Mouse (Mus musculus) intestine, postnatal 0 days (tissue): Measurements from ENCODE around the gene Atp8b3. TPM values are rescaled to one million over a fixed set of nuclear protein-coding genes. Genes with fewer than 3 reads are reported as not detected.

Experiments
- ATAC-seq: fragments of 200-750 bp; cut with Nextera tagmentation; 2 replicates; pipeline ENCODE4 v1.8.0; 2017; ENCODE audit warnings: mild to moderate bottlenecking, moderate TSS enrichment, moderate library complexity
- H3K27ac ChIP-seq: fragments of 300-500 bp; sonication (generic); 2 replicates; pipeline ENCODE4 v1.5.1; 2014; ENCODE audit warnings: mild to moderate bottlenecking, low read depth, low read length, moderate library complexity
- H3K27me3 ChIP-seq: fragments of 300-500 bp; sonication (generic); replicated peaks from 2 replicates; pipeline ENCODE4 v1.6.1; 2014; ENCODE audit warnings: low read length, mixed read lengths; ENCODE audit not compliant: control insufficient read depth, insufficient read depth
- H3K36me3 ChIP-seq: fragments of 300-500 bp; sonication (generic); 2 replicates; pipeline ENCODE4 v1.6.1; 2014; ENCODE audit warnings: mild to moderate bottlenecking, moderate library complexity; ENCODE audit not compliant: control insufficient read depth, insufficient read depth
- H3K4me1 ChIP-seq: fragments of 300-500 bp; sonication (generic); replicated peaks from 2 replicates; pipeline ENCODE4 v1.6.1; 2014; ENCODE audit warnings: antibody characterized with exemption, low read length, mixed read lengths; ENCODE audit not compliant: control insufficient read depth, insufficient read depth
- H3K4me2 ChIP-seq: fragments of 300-500 bp; sonication (generic); replicated peaks from 2 replicates; pipeline ENCODE4 v1.6.1; 2014; ENCODE audit warnings: low read depth, mild to moderate bottlenecking, moderate library complexity
- H3K4me3 ChIP-seq: fragments of 300-500 bp; sonication (generic); 2 replicates; pipeline ENCODE4 v1.5.1; 2014; ENCODE audit warnings: low read depth, low read length
- H3K9ac ChIP-seq: fragments of 300-500 bp; sonication (generic); 2 replicates; pipeline ENCODE4 v1.6.1; 2014; ENCODE audit warnings: mild to moderate bottlenecking, low read depth, low read length
- H3K9me3 ChIP-seq: fragments of 300-500 bp; sonication (generic); 2 replicates; pipeline ENCODE4 v1.6.1; 2016; ENCODE audit warnings: mixed run types; ENCODE audit not compliant: control insufficient read depth
- CTCF ChIP-seq: sonication (generic); IDR thresholded peaks from 2 replicates; pipeline ENCODE4 v1.5.1; 2016; ENCODE audit warnings: low read depth, mild to moderate bottlenecking, control low read depth, antibody characterized with exemption, moderate library complexity
- WGBS: fragments of 180-500 bp; shearing (Covaris S2); extraction: QIAGEN DNeasy Blood & Tissue Kit; methylation state at CpG from one replicate; pipeline ENCODE4 v1.1.7; 2014; 5-methylcytosine and 5-hydroxymethylcytosine counted together
- polyA plus RNA-seq: library from polyadenylated mRNA; unstranded; fragments of >200 nt; fragmentation: Nextera tagmentation; extraction: Ambion mirVana; gene quantifications from 2 replicates; pipeline ENCODE4 v1.2.1, GENCODE M21; 2015

Atp8b3 gene
- polyA plus RNA-seq, 1 experiment from 2014 or later: 0.03 TPM

DNA sequence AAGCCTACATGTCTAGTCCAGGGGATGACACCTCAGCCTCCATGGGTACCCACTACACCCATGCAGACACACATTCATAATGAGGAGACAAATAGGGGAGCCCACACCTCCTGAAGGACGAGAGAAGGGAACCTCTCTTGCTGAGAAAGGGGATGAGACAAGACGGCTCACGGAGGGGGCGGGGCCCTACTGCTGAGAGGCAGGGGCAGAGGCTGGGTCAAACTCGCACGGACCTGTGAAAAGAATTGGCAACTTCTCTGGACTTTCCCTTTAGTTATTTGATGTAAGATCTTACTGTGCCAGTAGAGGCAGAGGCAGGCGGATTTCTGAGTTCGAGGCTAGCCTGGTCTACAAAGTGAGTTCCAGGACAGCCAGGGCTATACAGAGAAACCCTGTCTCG, 13.4 kb upstream of the Atp8b3 start:
- WGBS: 59% methylated on average over 9 of the region's 9 CpGs
- Histone ChIP-seq H3K4me1 (no peaks in the 10 kb centered on the region), H3K27ac (no peak overlapping the region), H3K9me3 (no peaks in the 10 kb centered on the region), H3K4me2 (no peak overlapping the region), H3K36me3 (peaks cover 34% of the 10 kb centered on the region), H3K4me3 (no peak overlapping the region), H3K9ac (no peak overlapping the region), H3K27me3 (no peaks in the 10 kb centered on the region)
- ATAC-seq: no peak
- TF ChIP-seq CTCF: no peak

DNA sequence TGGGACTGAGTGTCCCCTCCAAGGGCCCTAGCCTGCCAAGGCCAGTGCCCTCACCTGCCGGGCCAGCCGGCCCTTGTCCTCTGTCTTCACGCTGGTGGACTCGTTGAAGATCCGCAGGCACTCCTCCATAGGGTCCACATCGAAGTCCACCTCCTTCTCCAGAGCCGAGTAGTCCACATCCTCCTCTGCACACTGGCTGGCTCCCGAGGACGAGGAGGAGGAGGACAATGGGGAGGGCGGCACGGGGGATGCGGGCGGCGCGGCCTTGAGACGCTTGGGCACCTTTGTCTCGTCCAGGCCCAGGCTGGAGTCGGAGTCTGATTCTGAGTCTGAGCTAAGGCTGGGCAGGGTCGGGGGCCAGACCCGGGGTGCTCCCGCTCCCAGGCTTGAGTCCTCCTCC, 10.4 kb upstream of the Atp8b3 start:
- Histone ChIP-seq H3K4me1 (no peaks in the 10 kb centered on the region), H3K4me3 (no peak overlapping the region), H3K4me2 (no peak overlapping the region), H3K9me3 (no peaks in the 10 kb centered on the region), H3K36me3 (peaks cover 65% of the 10 kb centered on the region), H3K9ac (no peak overlapping the region), H3K27ac (no peak overlapping the region), H3K27me3 (no peaks in the 10 kb centered on the region)
- TF ChIP-seq CTCF: no peak
- ATAC-seq: no peak
- WGBS: 91% methylated on average over 21 of the region's 21 CpGs

DNA sequence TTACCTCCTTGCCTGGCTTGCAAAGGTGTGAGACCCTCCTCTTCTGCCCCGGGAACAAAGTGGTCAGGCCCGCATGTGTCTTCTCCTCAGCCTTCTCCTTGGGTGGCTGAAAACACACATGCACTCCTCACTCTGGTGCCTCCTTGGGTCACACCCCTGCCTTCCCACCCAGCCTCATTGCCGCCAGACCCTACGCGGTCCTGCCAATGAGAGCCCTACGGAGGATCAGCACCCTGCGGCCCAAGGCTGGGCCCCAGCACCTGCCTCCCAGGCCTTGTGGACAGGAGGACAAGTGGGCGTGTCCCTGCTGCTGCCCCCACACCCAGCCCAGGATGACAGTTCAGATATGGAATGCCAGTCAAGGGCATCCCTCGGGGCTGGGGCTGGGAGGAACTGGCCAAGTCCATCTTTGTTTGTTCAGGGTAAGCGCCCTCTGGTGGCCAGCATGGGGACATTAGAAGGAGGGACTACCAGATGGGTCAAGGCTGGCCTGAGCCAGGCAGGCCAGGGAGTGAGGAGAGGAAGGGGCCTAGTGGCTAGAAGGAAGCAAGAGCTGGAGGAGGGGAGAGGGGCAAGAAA, 9.6 kb upstream of the Atp8b3 start:
- 66% methylated on average over 10 of the region's 10 CpGs for WGBS
- peak; percentile 23; the same call in 1 of the 2 replicates for ATAC-seq

DNA sequence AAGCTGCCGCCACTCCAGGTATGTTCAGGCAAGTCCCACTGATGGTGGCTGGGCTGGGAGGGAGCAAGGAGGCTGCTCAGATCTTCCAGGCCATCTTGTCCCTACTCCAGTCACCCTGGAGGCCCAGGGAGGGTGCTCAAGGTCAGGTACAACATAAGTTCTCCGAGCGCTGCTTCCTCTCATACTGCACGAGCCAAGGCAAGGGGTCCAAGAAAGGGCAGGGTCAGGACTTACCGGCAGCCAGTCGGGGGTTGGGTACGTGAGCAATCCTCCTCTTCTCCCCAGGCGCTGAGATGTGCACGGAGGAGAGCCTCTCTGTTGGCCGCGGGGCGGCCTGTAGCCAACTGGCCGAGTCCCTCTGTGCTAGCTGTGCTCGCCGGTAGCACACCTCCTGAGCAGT, 8.6 kb upstream of the Atp8b3 start:
- H3K9me3 ChIP-seq: no peaks in the 10 kb centered on the region
- 90% methylated on average over 15 of the region's 15 CpGs for WGBS

More for the DNA sequence above, 9.6 kb upstream of the Atp8b3 start:
- peak; percentile 87 for TF ChIP-seq CTCF
- Histone ChIP-seq H3K4me1 (no peaks in the 10 kb centered on the region), H3K4me3 (no peak overlapping the region), H3K27ac (no peak overlapping the region), H3K9me3 (no peaks in the 10 kb centered on the region), H3K9ac (no peak overlapping the region), H3K4me2 (no peak overlapping the region), H3K27me3 (no peaks in the 10 kb centered on the region), H3K36me3 (peaks cover 72% of the 10 kb centered on the region)

DNA sequence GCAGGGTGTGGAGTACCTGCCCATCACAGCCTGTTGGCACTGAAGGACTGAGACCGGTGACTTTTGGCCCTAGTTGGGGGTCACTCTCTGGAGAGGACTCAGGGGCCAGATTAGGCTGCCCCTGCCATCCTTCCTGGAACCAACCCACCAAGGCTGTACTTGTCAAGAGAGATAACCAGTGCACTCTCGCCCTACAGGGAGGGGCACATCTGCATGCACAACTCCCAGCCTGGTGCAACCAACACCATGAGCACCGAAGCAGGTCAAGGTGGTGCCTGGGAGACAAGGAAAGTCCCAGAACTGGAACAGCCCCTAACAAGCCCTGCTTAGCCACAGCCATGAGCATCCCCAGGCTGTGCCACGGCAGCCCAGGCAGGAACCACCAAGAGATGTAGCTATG, 8.0 kb upstream of the Atp8b3 start:
- Histone ChIP-seq H3K27me3 (no peaks in the 10 kb centered on the region), H3K4me2 (no peak overlapping the region), H3K36me3 (peaks cover 88% of the 10 kb centered on the region), H3K4me3 (no peak overlapping the region), H3K4me1 (no peaks in the 10 kb centered on the region), H3K27ac (no peak overlapping the region), H3K9ac (no peak overlapping the region), H3K9me3 (no peaks in the 10 kb centered on the region)
- no peak for TF ChIP-seq CTCF
- no peak for ATAC-seq
- WGBS: 93% methylated on average over 4 of the region's 4 CpGs

More for the DNA sequence above, 8.6 kb upstream of the Atp8b3 start:
- no peaks in the 10 kb centered on the region for H3K27me3 ChIP-seq
- no peak overlapping the region for H3K9ac ChIP-seq
- TF ChIP-seq CTCF: no peak
- ATAC-seq: no peak
- H3K36me3 ChIP-seq: peaks cover 82% of the 10 kb centered on the region
- no peak overlapping the region for H3K4me2 ChIP-seq
- no peak overlapping the region for H3K27ac ChIP-seq
- no peaks in the 10 kb centered on the region for H3K4me1 ChIP-seq
- H3K4me3 ChIP-seq: no peak overlapping the region

DNA sequence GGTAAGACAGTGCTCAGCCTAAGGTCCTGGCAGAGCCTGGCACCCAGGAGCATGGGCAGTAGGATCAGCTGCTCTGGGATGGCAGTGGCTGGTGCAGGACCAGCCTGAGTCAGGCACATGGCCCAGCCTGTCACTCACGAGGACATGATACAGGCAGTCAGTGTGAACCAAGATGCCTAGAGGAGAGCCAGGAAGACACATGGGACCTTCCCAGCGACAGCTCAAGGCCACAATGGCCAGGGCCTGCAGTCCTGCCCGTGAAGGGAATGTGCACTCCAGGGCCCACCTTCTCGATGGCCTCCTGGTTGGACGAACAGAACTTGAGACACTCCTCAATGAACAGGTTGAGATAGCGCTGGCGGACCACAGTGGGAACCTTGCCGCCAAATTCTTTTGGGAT, 6.7 kb upstream of the Atp8b3 start:
- Histone ChIP-seq H3K27me3 (no peaks in the 10 kb centered on the region), H3K4me3 (no peak overlapping the region), H3K36me3 (peaks cover 96% of the 10 kb centered on the region), H3K4me1 (no peaks in the 10 kb centered on the region), H3K9ac (no peak overlapping the region), H3K27ac (no peak overlapping the region), H3K9me3 (no peaks in the 10 kb centered on the region), H3K4me2 (no peak overlapping the region)
- no peak for ATAC-seq
- WGBS: 89% methylated on average over 8 of the region's 8 CpGs
- TF ChIP-seq CTCF: no peak

DNA sequence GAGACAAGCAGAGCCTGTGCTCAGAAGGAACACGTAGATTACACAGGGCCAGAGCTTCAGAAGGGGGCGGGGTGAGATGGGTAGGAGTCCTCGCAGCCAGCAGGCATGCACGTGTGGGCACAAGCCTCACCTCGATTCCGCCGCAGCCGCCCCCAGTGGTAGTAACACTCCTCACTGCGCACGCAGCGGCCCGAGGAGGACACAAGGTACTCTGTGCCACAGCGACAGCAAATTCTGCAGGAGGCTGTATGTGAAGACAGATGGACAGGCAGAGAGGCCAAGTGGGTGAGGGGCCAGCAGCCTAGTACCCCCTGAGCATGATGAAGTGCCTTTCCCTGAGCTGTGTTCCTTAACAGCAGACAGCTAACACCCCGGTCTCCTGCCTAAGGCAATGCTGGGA, 4.9 kb upstream of the Atp8b3 start:
- peaks cover 79% of the 10 kb centered on the region for H3K36me3 ChIP-seq
- H3K4me1 ChIP-seq: no peaks in the 10 kb centered on the region
- WGBS: 92% methylated on average over 14 of the region's 14 CpGs

More for the DNA sequence above, 4.9 kb upstream of the Atp8b3 start:
- no peaks in the 10 kb centered on the region for H3K9me3 ChIP-seq
- no peak overlapping the region for H3K4me2 ChIP-seq
- H3K4me3 ChIP-seq: no peak overlapping the region
- TF ChIP-seq CTCF: no peak
- no peak for ATAC-seq
- H3K9ac ChIP-seq: no peak overlapping the region
- H3K27ac ChIP-seq: no peak overlapping the region
- H3K27me3 ChIP-seq: no peaks in the 10 kb centered on the region
